Mouse (Mus musculus) megakaryocyte progenitor cell, adult 5-6 weeks (primary cell): Measurements from ENCODE around the gene Adamts14. TPM values are rescaled to one million over a fixed set of nuclear protein-coding genes. Genes with fewer than 3 reads are reported as not detected.
A peak's percentile ranks its signal among the peaks of the same experiment; 100 is the strongest.

Source experiments
- ATAC-seq: replicated peaks from 2 replicates; pipeline ENCODE4 v1.8.0; 2016; ENCODE audit warnings: mild to moderate bottlenecking, moderate TSS enrichment, inconsistent platforms; ENCODE audit not compliant: poor library complexity
- total RNA-seq, 2 experiments: library from RNA; stranded (forward) in 1 of 2; stranded (reverse) in 1 of 2; fragments of 157-497, 149-512 nt in 1 of 2; fragments of 200-1000 nt in 1 of 2; gene quantifications; 2 replicates each; pipeline versions ENCODE4 v1.2.3 to v1.2.4; 2015 to 2017

The Adamts14 gene
- total RNA-seq (2015): not detected in 2 replicates
- total RNA-seq (2017): 0.10 TPM in 1 of 2 replicates, not detected in the other

DNA sequence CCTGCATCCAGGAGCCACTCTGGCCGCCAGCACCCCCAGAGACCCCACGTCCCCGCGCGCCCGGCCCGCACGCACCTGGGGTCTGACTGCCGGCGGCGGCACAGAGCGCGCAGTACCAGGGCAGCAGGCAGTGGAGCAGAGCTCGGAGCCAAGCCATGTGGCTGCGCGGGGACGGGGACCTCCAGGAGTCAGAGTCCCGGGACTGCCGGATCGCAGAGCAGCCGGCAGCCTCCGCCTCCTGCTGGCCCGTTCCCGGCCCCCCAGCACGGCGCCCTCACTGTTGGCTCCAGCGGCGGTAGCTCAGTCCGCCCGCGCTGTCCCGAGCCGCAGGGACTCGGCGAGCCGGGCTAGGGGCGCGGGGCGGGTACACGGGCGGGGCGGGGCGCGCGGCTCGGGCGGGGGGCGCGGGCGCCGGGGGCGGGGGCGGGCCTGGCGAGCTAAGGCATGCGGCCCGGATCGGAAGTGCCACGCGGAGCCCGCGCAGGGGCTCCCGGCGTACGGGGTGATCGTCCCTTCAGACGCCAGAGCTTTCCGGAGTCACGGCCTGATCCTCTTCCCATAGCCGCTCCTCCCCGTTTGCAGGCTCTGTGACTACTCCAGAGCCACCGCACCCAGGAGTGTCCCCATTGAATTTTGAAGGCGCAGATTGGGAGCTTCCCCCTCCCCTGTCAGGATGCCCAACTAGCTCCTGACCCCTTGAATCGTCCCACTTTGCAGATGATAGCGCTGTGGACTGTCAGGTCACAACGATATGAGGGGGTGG lies at the start of gene Adamts14:
TSS of gene Adamts14 (minus strand) at position 358 of the 763 bp plus-strand sequence.
- ATAC-seq: 0 out of 2 replicates have a peak, but pooled peaks have one; percentile 10

- ATAC-seq: no peak
Observed at GRCm38 (mm10) chr10:61318527-61318926, 45.3 kb upstream of the Adamts14 start.

- ATAC-seq: no peak
Observed at GRCm38 (mm10) chr10:61315324-61315880, 42.2 kb upstream of the Adamts14 start.

GRCm38 (mm10) chr10:61313750-61314149 lies 40.5 kb upstream of the Adamts14 start:
- no peak for ATAC-seq

DNA sequence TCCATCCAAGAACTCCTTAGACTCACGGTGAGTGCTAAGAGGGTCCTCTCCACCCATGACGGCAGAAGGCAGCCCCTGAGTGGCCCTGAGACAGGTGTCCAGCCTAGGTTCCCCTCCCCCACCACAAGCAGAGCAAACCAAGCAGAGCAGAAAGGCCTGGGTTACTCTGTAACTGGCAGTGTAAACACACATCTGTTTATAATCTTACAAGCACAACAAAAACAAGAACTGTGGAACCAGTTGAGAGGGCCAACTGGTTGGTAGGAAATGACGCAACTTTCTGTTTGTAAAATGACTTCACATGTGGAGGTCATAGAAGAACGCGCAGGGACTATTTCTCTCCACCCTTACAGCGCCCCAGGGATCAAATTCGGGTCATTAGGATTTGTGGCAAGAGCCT lies 39.5 kb upstream of the Adamts14 start:
- ATAC-seq: no peak

DNA sequence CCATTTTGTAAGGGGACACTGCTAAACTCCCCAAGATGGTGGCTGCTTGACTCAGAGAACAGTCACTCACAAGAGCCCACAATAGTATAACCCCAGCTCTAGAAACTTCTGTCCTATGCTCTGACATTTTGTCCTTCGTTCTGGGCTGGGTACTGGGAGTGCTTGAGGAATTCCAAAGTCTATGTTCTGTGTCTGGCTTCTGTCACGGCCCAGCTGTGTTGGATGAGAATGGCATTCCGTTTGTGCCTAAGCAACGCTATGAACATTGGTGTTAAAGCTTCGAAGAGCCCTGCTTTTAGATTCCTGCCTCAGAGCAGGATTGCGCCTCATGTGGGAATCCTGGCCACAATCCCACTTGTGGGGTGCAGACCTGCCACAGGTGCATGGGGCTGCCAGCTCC lies 38.9 kb upstream of the Adamts14 start:
- ATAC-seq: no peak

GRCm38 (mm10) chr10:61308706-61309320 lies 35.6 kb upstream of the Adamts14 start:
- no peak for ATAC-seq

DNA sequence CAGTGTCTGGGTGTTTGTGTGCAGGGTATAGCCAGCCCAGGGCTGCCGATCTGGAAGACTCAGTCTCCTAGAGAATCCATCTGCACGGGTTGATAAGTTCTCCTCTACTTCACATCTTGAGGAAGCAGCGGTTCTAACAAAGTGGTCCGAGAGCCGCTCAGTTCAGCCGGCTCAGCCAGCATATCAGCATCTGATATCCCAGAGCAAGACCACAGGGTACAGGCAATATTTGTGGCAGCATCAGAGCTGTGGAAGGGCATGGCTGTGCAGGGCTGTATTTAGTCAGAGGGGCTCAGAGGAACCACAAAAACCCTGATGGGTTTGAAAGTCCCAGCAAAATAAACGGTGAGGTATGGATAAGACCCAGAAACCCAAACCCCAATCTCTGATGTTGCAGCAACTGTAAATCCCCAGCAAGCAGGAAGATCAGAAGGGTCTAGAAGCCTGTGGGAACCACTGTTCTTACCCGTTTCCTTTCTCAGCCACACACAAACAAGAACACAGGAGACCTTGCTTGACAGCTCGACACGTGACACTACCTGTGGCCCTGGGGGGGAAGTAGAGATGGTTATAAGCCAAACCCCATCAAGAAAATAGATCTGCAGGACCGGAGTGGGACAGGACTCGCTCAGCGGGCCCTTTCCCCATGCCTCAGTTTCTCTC lies 32.8 kb upstream of the Adamts14 start:
- ATAC-seq: peak; percentile 86

- no peak for ATAC-seq
Observed at GRCm38 (mm10) chr10:61304046-61304445, 30.8 kb upstream of the Adamts14 start.

DNA sequence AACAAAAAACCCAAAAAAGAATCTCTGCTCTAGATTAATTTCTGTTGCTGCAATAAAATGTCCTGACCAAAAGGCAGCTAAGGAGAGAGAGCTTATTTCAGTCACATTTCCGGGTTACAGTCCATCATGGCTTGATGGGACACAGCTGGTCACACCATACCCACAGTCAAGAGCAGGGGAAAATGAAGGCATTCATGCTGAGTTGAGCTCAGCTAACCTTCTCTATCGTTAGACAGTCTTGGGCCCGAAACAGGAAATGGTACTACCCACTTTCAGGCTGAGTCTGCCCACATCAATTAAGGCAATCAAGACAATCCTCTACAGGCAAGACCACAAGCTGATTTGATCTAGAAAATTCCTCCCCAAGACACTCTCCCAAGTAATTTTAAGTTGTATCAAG lies 27.8 kb upstream of the Adamts14 start:
- ATAC-seq: no peak

DNA sequence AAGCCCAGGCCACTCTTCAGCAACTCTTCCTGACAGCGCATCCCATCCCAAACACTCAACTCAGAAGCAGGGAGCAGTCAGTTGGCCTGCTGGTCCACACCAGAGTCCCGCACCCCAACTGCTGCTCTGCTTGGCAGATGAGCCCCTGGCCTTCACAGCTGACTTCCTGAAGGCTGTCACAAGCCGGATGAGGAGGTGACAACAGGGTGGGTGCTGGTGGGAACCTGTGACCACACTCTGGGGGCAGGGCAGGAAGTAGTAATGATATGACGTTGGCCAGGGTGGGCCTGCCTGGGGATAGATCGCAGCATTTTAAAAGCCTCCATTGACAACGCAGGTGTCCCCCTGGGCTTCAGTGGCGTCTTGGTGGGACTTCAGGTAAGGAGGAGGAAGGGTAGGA lies 24.2 kb upstream of the Adamts14 start, which contains the start of gene Prf1:
TSS of gene Prf1 (plus strand) at position 357 of the 400 bp plus-strand sequence.
- peak; percentile 78 for ATAC-seq

DNA sequence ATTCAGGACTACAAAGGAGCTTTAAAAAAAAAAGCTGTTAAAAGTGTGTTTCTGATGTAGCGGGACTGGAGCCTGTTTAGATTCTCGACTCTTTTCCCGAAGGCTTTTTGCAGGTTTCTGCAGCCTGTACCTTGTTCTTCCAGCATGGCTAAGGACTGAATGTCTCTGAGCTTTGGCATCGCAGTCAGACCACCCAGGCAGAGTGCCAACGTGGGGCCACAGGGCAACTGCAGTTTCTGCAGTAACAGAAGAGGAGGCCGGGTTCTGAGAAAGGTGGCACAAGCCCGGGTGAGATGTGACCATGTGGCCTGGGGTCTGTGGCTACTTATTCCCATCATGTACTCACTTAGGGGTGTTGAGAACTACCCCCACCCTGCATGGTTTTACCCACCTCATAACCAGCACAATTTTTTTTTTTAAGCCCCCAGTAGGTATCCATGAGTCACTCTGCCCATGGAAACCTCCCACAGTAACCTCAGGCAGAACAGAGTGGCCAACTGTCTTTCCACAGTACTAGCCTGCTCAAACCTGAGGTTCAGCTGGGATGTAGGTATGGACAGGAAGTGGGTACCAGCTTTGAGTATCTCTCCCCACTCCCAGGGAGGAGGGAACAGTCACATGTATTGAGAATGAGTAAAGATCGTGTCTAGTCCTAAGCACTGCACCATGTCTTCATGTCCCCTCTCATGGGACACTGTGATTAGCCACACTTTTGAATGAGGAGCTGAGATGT lies 23.6 kb upstream of the Adamts14 start:
- no peak for ATAC-seq

- no peak for ATAC-seq
Observed at GRCm38 (mm10) chr10:61294242-61294641, 21.0 kb upstream of the Adamts14 start.

DNA sequence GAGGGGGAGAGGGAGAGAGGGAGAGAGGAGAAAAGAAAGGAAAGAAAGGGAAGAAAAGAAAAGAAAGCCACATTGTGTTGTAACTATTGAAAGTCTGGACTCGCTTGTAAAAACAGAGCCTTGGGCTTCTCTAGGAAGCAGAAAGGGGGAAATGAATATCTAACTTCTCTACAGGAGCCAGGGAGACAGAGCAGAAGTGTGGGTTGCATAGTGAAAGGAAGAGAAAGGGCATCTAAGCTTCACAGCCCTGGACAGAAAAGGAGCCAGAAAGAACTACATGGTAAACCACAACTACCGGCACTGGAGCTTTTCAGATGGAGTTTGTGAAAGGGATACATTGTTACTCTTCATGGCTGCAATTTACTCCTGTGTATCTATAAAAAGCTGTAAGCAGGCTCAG lies 17.2 kb upstream of the Adamts14 start:
- peak; percentile 57 for ATAC-seq

DNA sequence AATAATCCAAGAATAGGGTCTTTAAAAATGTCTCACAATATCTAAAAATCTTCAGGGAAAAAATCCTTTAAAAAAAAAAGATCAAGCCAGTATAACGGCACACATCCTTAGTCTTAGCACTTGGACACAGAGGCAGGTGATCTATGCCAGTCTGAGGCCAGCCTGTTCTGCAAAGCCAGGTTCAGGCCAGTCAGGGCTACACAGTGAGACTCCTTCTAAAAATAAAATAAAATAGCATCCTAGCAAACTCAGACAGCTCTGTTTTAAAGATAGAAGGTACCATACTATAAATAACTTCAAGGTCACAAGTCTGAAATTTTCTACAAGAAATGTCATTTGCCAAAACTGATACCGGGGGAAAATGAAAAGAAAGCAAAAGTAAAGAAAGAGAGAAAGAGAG lies 16.8 kb upstream of the Adamts14 start:
- ATAC-seq: no peak

GRCm38 (mm10) chr10:61286246-61286645 lies 13.0 kb upstream of the Adamts14 start:
- no peak for ATAC-seq

DNA sequence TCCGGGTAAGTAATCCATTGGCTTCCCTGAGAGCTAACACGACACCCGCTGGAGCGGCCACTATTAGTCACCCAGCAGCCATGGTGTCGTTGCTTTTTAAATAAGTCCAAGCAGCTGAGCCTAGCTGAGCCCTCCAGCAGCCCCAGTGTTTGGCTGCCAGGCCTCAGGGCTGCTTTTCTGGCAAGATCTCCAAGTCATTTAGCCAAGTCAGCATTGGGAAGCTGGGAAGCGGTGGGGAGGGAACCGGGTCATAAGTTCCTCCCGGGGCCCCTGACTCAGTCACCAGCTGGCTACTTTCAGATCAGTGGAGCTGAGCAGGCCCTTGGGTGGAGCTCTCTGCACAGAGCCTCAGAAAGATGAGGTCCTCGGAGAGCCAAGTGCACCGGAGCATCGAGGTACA lies 12.0 kb upstream of the Adamts14 start:
- ATAC-seq: no peak

GRCm38 (mm10) chr10:61284309-61284708 lies 11.1 kb upstream of the Adamts14 start:
- no peak for ATAC-seq

- ATAC-seq: no peak
Observed at GRCm38 (mm10) chr10:61281115-61281514, 7.9 kb upstream of the Adamts14 start.

GRCm38 (mm10) chr10:61277918-61278674 lies 4.9 kb upstream of the Adamts14 start:
- ATAC-seq: 0 out of 2 replicates have a peak, but pooled peaks have one; percentile 20
